Mouse (Mus musculus): ENCODE results near the gene Eif4e2. TPM values are rescaled to one million over a fixed set of nuclear protein-coding genes. Genes with fewer than 3 reads are reported as not detected.

Eif4e2 gene
- 10 to 100 TPM; 59.8 to 60.1 TPM for total RNA-seq (2021)
- long read RNA-seq, experiment 1, transcript Eif4e2-207 (8 exons, 3,473 nt): minor isoform, 8 of 66 reads
- long read RNA-seq, experiment 1, transcript Eif4e2-202 (7 exons, 3,394 nt): major isoform, 16 of 66 reads
- long read RNA-seq, experiment 1, partial matches to known transcripts: 1 of 66 reads
- long read RNA-seq, experiment 1, other reads (novel, unspliced or antisense): 33 of 66 reads
- long read RNA-seq, experiment 2, transcript Eif4e2-203 (6 exons, 1,569 nt): major isoform, 7 of 54 reads
- long read RNA-seq, experiment 2, transcript Eif4e2-204 (7 exons, 1,119 nt): major isoform, 7 of 54 reads
- long read RNA-seq, experiment 2, transcript Eif4e2-207 (8 exons, 3,473 nt): minor isoform, 6 of 54 reads
- long read RNA-seq, experiment 2, transcript Eif4e2-202 (7 exons, 3,394 nt): minor isoform, 6 of 54 reads
- long read RNA-seq, experiment 2, partial matches to known transcripts: 3 of 54 reads
- long read RNA-seq, experiment 2, other reads (novel, unspliced or antisense): 24 of 54 reads

DNA sequence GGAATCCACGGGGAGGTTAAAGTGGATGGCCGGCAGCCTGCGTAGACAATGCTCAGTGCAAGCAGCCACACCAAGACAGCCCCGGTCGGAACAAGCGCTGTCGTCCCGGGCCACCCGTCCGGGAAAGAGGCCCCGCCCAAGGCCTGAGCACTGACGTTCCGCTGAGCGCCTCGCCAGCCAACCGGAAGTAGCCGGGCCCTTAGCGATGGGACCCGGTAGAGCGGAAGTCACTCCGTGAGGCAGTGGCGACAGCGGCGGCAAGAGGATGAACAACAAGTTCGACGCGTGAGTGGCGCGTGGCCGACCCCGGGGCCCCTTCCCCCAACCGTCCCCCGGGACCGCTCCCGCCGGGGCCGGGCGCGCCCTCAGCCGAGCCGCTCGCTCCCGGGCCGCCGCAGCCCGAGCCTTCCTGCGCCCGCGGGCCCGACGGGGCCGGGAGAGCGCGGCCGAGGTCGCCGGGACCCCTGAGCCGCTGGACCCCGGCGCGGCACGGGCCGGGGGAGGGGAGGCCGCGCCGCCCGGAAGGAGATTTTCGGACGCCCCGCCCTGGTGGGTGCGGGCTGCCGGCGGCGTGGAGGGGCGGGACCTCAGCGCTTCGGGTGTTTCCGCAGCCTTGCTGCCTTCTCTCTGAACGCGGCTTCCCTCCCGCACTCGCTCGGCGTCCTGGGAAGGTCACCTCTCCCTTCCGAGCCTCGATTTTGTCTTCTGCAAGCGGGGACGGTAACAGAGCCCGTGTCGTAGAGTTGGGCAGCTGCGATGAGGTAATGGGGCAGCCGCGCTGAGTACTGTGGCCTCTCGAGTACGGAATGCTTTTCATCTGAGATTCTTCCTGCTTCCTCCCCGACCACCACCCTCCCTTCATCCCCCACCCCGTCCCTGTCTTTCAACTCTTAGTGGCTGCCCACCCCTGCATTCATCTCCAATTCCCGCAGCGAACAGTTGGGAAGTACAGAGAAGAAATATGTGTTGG lies at the start of gene Eif4e2:
Eif4e2 (plus strand) TSS at position 180 of the 970 bp plus-strand sequence.
- peak within 1 kb of the TSS; percentile 77 for H3K4me3 ChIP-seq
- no peak; the same call in 1 of the 2 replicates for TF ChIP-seq CTCF (IDR thresholded peaks at IDR 0.05)
- peak within 1 kb of the TSS; percentile 92 for H3K27ac ChIP-seq
- intact Hi-C loops (cut with DNase I): loop anchor here (10.0 kb wide), 2 partner anchors 541 to 779 kb away; partner anchors contain the start of gene Atg16l1
- peak; percentile 89 to 93 for DNase-seq (ENCODE audit: extremely low spot score in 1 of 2, low spot score in 2 of 2)

GRCm38 (mm10) chr1:87164164-87164795 lies 49.4 kb upstream of the Eif4e2 start:
- DNase-seq (ENCODE audit: extremely low spot score in 1 of 2, low spot score in 2 of 2): no peak
- intact Hi-C loops (cut with DNase I): no loop called here
- no peak for TF ChIP-seq CTCF (IDR thresholded peaks at IDR 0.05)
- Histone ChIP-seq H3K27ac (no peak overlapping the region), H3K4me3 (no peak overlapping the region)

DNA sequence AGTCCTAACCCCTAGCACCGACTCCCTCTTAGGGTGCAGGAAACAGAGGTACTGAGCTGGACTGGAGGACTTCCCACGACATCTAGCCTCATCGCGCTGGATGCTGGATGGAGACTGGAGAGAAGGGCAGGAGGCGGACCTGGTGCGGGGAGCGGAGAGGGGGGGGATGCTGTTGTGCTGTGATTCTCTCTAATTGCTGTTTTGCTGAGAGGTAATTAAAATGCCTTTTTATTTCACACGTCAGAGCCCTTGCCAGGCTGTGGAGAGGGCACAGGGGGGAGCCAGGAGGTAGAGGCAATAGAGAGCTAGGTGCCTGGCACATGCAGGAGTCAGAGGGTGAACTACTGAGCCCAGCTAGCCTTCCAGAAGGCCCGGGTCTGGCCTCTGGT lies 48.9 kb upstream of the Eif4e2 start:
- intact Hi-C loops (cut with DNase I): no loop called here
- no peak for TF ChIP-seq CTCF (IDR thresholded peaks at IDR 0.05)
- no peak overlapping the region for H3K4me3 ChIP-seq
- H3K27ac ChIP-seq: no peak overlapping the region
- DNase-seq (ENCODE audit: extremely low spot score in 1 of 2, low spot score in 2 of 2): no peak

DNA sequence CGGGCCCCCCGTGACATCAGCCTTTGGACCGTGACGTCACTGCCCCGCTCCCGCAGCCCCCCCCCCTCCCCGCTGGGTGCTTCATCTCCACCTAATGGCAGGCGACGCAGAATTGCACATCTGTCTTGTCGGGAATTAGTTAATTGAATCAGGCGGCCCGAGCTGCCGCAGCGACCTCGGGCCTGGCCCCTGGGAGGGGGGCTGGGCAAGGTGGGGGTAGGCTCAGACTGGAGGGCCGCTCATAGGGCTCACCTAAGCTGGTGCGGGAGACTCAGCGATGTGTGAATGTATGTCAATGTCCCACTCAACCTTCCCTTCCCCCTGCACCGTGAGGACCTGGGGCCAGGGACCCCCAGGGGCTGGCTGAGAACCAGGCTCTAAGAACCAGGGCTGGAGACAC lies 43.3 kb upstream of the Eif4e2 start:
- intact Hi-C loops (cut with DNase I): no loop called here
- no peak for DNase-seq (ENCODE audit: extremely low spot score in 1 of 2, low spot score in 2 of 2)
- Histone ChIP-seq H3K4me3 (no peak overlapping the region), H3K27ac (no peak overlapping the region)
- TF ChIP-seq CTCF (IDR thresholded peaks at IDR 0.05): no peak

GRCm38 (mm10) chr1:87171312-87171711 lies 42.4 kb upstream of the Eif4e2 start:
- DNase-seq (ENCODE audit: extremely low spot score in 1 of 2, low spot score in 2 of 2): no peak
- Histone ChIP-seq H3K4me3 (no peak overlapping the region), H3K27ac (no peak overlapping the region)
- TF ChIP-seq CTCF (IDR thresholded peaks at IDR 0.05): no peak
- intact Hi-C loops (cut with DNase I): no loop called here

- no peak overlapping the region for H3K27ac ChIP-seq
- TF ChIP-seq CTCF (IDR thresholded peaks at IDR 0.05): no peak
- no peak overlapping the region for H3K4me3 ChIP-seq
- no peak for DNase-seq (ENCODE audit: extremely low spot score in 1 of 2, low spot score in 2 of 2)
- intact Hi-C loops (cut with DNase I): no loop called here
Measured at GRCm38 (mm10) chr1:87172316-87172715, 41.4 kb upstream of the Eif4e2 start.

DNA sequence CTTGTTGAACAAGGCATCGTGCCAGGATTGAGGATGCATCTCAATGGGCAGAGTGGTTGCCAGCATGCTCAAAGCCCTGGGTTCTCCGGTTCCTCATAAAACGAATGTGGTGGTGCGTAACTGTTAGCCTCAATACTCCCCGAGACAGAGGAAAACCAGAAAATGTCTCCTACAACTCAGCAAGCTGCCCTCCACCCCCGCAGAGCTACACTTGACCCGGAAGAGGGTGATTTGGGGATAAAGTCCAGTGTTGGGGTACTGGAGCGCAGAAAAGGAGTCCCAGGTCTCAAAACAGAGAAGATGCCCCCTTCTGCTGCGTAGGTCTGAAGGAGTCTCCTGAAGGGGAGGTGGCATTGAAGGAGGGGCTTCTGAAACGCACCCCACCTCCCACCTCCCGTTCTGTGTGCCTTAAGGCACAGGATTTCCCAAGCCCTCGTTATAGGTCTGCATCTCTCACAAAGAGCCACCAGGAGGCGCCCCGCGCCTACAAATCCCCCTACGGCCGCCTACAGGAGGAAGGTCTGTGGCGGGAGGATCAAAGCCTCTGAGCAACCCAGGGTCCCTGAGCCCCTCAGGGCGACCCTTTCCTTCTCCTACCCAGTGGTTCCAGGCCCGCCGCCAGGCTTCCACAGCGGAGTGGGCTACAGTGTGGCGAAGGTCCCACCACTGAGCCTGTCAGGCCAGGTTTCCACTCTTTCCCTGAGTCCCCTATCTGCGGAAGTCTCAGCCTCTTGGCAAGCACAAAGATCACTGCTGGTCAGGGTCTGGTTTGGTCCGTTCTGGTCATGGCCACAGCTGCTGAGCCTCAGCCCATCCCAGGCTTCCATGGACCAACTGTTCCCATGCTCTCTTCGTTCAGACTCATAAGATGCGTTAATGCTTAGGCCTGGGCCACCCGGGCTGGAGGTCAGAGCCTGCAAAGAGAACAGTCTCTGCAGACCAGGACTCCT lies 39.4 kb upstream of the Eif4e2 start:
- H3K27ac ChIP-seq: no peak overlapping the region
- TF ChIP-seq CTCF (IDR thresholded peaks at IDR 0.05): peak; percentile 76
- no peak overlapping the region for H3K4me3 ChIP-seq
- intact Hi-C loops (cut with DNase I): no loop called here
- peak; percentile 47 for DNase-seq (ENCODE audit: extremely low spot score in 1 of 2, low spot score in 2 of 2)

DNA sequence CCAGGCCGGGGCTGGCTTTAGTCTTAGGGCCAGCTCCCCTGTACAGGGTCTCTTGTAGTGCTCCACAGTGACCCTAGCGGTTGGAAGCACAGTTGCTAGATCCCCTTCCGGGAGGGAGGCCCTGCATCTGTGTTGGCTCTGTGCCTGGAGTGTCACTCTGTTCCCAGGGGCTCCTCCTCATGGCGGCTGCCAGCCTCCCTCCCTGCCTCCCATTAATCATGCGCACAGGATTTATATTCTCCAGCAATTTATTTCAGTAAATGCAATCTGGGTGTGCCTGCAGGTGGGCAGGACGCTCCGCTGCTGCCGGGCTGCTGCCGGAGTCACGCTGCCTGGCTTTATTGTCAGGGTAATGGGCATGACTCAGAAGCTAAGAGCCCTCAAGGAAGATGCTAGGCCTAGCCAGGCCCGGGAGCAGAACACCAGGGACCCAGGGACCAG lies 37.8 kb upstream of the Eif4e2 start:
- Histone ChIP-seq H3K4me3 (no peak overlapping the region), H3K27ac (no peak overlapping the region)
- peak; percentile 36 for TF ChIP-seq CTCF (IDR thresholded peaks at IDR 0.05)
- DNase-seq (ENCODE audit: extremely low spot score in 1 of 2, low spot score in 2 of 2): peak; percentile 38 to 62
- intact Hi-C loops (cut with DNase I): no loop called here

DNA sequence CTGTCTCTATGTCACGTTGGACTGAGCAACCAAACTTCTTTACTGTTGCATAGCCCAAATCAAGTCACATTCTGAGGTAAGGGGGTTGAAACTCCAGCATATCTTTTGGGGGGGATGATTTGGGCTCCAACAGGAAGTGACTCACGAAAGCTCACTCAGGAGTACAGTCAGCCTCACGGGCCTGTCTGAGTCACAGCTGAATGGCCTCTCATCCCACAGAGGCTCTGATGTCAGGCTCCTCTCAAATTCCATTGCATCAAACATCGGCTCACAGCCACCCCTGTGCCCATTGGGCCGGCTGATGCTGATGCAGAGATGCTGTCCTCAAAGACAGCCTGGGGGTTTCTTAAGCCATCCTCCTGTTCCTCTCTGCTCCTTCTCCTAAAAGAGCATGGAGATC lies 32.8 kb upstream of the Eif4e2 start:
- peak in 1 of 2 experiments; percentile 22 for DNase-seq (ENCODE audit: extremely low spot score in 1 of 2, low spot score in 2 of 2)
- intact Hi-C loops (cut with DNase I): no loop called here
- H3K4me3 ChIP-seq: no peak overlapping the region
- TF ChIP-seq CTCF (IDR thresholded peaks at IDR 0.05): no peak
- H3K27ac ChIP-seq: no peak overlapping the region

GRCm38 (mm10) chr1:87183013-87183412 lies 30.7 kb upstream of the Eif4e2 start, which contains the start of gene Prss56:
Gene Prss56 (plus strand): TSS chr1:87183313.
- intact Hi-C loops (cut with DNase I): no loop called here
- no peak for DNase-seq (ENCODE audit: extremely low spot score in 1 of 2, low spot score in 2 of 2)

More at GRCm38 (mm10) chr1:87183013-87183412, 30.7 kb upstream of the Eif4e2 start, which contains the start of gene Prss56:
- H3K27ac ChIP-seq: no peak within 1 kb of the TSS
- no peak for TF ChIP-seq CTCF (IDR thresholded peaks at IDR 0.05)
- no peak within 1 kb of the TSS for H3K4me3 ChIP-seq

All from left cerebral cortex, adult 2 months (tissue).